Mouse (Mus musculus) bone marrow, adult 2 months (tissue): ENCODE measurements around the gene Cabcoco1.

Experiments used
- CTCF ChIP-seq: fragments of 200-500 bp; IDR thresholded peaks from 2 replicates; pipeline ENCODE4 v1.5.1; 2011; ENCODE audit warnings: low read length, control low read depth; ENCODE audit not compliant: control insufficient read depth, insufficient read depth
- POLR2A ChIP-seq: fragments of 200-500 bp; IDR thresholded peaks from 2 replicates; pipeline ENCODE4 v1.6.1; 2011; ENCODE audit warnings: low read depth, mild to moderate bottlenecking, control low read depth, low read length, borderline replicate concordance; ENCODE audit not compliant: control insufficient read depth

DNA sequence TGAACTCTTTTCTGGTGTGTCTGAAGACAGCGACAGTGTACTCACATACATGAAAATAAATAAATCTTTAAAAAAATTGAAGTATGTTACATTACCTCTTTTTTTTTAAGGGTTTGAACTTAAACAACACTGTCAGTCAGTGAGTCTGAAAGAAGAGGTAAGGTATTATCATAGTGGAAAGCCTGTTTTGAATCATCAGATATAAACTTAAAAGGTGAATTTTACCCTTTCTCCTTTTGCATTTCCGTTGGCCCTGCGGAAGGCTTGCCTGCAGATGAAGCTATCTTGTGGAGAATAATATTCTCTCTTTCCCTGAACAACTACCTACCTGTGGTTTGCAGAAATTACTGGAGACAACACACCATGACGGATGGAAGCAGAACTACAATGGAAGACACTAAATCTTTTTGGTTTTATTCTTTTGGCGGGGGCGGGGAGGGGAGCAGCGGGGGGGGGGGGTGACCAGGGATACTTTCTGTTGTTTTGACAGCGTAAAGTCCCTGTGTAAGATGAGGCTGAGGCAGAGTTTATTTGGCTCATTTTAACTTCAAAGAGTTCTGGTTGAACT lies 96.4 kb downstream of the Cabcoco1 start:
- TF ChIP-seq POLR2A (no peak), CTCF (no peak)
